Mouse (Mus musculus): ENCODE measurements around the gene Pacsin2.
A peak's percentile ranks its signal among the peaks of the same experiment; 100 is the strongest.
"Not testable (repeated sequence)": the region's sequence is repeated elsewhere in the genome, so short reads cannot be mapped to it uniquely, and the experiment has no call there.

Pacsin2 gene

DNA sequence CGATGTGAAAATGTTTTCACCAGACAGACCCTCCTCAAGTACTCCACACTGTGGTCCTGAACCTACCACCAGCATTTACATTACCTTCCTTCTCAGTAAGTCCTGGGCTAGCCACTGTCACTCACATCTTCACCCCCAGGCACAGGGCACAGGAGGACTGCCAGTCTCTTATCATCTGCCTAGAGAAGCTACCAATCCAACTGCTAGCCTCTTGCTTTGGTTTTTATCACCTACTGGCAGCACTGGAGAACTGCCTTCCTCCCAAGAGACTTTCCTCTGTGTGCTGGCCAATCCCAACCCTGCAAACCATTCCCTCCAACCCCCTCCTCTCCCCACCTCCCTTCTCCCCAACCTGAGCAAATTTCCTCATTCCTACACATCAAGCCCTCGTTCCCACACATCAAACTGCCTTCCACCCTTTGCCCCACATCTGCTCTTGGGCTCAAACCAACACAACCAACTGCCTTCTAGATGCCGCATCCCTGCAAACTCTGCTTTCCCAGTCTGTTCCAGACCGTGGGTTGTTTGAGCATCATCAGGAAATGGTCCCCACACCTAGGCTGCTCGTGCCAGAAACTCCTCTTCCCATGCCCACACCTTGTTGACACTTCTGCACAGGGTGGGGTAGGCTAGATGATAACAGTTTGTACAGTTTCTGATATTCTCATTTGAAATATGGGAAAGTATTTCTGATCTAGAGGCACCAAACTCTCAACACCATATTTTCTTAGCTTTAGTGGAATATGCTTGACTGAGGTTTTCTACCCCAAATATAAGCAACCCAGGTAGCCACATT lies 40.6 kb downstream of the Pacsin2 start:
- peak in 1 of 2 experiments; percentile 29 for DNase-seq (ENCODE audit: low spot score in 2 of 2)

DNA sequence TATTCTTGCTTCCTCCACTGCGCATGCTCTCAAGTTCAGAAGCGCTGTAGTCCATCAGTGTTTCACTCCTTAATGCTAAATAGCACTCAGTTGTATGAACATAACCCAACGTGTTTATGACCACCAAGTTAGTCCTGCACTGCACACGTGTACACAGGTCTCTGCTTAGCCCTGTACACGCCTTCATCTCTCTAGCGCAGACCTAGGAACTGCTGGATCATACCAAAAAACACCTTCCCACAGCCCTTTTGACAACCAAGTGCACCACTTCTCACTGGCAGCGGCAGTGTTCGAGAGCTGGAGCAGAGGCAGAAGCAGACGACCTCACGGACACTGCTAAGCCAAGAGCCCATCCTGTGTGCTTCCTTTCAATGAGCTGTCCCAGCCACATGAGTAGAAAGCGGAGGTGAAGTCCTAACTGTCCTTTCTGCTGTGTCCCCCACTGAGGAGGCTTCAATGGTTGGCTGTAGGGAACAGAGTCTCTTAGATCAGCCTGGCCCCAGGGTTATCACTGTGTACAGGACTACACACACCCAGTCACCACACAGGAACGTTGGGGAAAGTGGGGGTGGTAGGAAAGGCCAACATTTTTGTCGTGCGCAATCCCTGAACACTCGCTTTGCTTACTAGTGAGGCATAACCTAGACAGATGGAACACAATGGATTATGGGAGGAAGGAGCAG lies 42.0 kb downstream of the Pacsin2 start:
- DNase-seq (ENCODE audit: low spot score in 2 of 2), result peak; percentile 25

DNA sequence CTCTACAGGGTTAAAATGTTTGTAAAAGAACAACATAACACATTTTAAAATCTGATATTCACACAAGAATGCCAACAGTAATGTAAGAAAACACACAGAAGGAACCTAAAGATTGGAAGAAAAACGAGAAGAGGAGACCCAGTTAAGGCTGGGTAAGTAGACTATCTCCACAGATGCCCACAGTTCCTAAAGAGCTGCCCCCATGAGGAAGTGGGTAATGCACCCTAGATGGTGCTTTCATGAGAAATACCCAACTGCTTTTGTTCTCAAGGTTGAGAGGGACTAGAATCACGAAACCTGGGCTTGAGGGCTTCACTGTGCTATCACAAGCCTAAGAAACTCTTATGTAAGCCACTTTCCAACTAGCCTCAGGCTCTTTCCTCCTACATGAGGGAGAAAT lies 44.8 kb downstream of the Pacsin2 start:
- DNase-seq (ENCODE audit: low spot score in 2 of 2), result no peak

DNA sequence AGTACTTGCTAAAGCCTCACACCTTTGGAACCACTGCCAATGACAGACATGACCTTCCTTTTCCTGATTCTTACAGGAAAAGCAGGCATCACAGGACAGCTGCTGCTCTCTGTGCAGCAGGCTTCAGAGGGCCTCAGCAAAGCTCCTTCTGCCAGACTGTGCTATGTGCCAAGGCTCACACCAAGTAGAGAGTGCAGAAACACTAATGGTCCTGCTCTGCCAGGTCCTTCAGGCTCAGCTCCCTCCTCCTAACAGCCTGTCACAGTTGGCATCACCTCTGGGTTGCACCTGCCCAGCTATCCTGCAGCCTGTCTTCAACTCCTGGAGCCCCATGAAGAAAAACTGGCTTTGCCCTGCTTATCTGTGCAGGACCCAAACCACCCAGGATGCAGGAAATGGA lies 45.7 kb downstream of the Pacsin2 start:
- DNase-seq (ENCODE audit: low spot score in 2 of 2), result no peak

DNA sequence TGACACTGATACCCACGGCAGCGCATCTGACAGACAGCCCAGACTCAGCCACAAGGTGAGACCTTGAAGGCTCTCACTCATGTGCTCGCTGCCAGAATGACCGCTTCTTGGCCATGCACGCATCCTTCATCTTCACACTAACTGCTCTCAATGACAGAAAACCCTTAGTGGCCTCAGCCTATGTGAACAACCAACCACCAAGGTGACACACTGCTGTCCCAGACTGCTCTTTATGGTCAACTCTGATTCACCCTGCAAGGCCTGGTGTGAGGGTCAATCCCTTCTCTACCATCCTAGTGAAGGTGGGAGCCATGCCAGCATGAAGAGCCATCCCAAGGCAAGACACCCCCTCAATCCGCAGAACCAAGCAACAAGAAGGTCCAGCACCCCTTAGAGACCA lies 46.5 kb downstream of the Pacsin2 start:
- DNase-seq (ENCODE audit: low spot score in 2 of 2), result no peak

DNA sequence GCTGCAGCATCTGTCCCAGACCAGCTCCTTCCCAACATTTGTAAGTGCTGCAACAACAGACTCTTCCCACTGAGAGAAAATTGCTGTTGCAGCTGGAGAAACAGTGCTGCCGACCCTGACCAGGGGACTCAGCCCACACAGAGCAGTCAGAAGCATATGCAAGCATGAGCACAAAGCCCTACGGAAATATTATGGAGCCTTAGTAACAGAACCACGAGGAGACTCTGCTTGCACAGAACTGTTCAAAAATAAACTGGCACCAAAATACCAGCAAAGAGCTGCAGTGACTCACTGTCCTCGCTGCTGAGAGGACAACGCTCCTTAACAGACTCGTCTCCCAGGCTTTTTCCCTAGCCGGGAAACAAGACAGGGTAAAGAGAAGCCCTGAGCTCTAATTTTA lies 47.0 kb downstream of the Pacsin2 start:
- DNase-seq (ENCODE audit: low spot score in 2 of 2), result no peak

DNA sequence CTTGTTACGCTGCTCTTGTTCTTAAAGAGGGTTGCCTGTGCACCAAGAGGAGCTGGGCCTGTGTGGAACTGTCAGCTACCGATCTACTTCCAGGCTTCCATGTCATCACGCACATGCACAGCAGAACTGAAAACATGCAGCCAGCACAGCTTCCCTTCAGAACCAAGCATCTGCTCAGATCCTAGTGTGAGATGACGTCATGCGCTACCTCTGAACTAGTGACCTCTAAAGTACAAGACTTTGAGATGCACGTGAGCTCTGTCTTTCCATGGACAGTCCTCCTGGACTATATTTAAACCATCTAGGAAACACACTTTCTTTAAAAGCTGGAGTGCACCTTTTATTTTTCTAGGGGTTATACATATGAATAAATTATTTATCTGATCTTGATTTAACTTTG lies 49.0 kb downstream of the Pacsin2 start:
- DNase-seq (ENCODE audit: low spot score in 2 of 2), result no peak

DNA sequence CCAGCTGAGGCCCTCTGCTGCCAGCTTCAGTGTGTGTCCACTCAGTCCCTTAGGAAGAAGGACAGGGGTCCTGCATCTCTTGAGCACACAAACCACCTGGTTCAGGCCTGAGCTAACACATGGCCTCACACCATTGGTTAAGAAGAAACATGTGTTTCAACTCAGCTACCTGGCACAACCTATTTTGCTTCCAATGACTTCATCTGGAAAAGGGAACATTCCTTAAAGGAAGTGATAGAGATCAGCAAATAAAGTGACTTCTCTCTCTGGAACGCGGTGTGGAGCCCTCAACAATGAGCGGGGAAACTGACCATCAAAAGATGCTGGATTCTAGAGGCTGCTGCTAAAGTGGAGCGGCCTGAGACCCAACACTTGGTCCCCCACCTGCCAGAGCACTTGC lies 52.8 kb downstream of the Pacsin2 start:
- DNase-seq (ENCODE audit: low spot score in 2 of 2), result no peak

DNA sequence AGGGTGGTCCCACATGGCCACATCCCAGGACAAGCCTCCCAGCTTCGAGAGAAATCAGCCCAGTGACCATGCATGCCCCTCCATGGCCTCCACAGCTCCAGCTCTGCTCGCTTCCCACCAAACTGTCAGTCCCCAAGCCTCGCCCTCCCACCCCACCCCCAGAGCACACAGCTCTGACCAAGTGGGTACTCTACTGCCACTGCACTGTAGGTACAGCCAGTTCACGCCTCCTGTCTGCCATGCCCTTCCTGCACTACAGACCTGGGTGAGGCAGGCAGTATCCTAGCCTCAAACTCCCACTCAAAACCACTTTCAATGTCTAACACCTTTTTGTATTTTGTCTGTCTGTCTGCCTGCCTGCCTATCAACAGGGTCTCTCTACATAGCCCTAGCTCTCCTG lies 53.7 kb downstream of the Pacsin2 start:
- no peak for DNase-seq (ENCODE audit: low spot score in 2 of 2)

DNA sequence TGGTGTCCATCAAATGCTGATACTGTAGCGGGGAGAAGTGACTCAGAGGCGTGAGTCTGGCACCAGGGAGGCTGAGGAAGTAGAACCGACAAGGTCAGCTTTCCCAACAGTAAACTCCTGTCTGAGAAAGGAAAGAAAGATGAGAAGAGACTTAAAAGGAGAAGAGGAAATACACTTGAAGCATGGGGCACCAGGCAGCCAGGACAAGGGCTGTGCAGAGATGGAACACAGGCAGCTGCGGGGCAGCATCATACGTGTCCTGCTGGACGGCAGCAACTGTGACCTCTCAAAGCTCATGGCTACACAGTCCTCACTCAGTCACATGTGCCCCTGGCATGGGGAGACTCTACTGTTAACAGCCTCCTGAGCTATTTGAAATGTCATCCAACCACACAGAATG lies 54.1 kb downstream of the Pacsin2 start:
- DNase-seq (ENCODE audit: low spot score in 2 of 2), result no peak

DNA sequence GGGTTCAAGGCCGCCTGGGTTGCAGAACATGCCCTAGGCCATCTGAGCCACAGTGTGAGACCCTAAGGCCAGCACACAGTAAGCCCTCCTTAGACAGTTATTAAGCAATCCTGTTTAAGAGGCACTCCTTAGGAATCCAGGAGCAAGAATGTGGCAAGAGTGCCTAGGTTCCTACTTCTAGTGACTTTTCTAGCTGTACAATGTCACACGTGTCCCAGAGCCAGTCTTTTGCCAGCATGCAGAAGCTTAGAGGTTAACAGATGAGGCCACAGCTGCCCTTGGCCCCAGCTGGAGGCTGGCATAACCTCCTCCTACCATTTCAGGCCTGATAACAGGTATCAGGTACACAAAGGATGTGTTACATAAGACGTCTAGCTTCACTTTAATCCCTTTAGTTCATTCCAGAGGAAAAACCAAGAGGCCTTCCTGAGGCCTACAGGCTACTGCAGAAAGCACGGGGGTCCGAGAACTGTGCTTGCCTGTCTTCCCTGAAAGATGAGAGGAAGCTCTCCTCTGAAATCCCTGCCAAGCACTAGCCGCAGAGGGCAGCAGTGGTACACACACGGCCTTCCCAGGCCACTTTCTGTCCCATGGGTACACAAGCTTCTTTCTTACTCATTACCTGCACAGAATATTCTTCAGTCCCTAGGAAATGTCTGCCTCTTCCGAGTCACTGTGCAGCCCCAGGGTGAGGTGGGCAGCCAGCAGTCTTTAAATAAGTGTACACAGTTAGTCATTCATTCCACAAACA lies 55.5 kb downstream of the Pacsin2 start:
- no peak for DNase-seq (ENCODE audit: low spot score in 2 of 2)

DNA sequence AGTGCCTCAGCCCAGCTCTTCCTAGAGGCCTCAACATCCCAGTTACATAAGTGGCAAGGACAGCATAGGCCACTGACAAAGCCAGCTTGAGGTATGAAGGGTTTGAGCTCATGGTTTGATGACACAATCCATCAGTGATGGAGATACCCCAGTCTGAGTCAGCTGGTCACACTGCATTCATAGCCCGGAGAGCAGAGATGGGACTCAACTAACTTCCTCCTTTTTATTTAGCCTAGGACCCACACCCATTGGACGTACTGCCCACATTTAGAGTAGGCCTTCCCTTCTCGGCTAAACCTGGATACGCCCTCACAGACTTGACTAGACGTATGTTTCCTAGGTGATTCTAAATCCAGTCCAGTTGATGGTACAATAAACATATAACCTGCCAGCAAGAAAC lies 56.2 kb downstream of the Pacsin2 start:
- no peak for DNase-seq (ENCODE audit: low spot score in 2 of 2)

DNA sequence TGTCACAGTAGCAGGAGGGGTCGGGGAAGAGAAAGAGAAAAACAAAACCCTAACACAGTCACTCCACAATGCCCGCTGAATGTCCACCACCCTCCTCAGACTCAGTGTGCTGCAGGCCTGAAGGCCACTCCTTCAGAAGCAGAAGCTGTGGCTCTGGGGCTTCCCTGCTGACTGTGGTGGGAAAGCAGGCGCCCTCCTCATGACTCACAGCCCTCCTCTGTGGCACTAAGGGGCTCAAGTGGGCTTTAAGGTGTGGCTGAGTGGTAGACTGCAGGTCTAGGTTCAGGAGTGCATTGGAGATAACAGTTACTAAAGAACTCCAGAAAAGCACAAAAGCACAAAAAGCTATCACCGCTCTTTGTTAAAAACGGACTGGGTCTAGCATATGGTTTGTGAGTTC lies 56.9 kb downstream of the Pacsin2 start:
- no peak for DNase-seq (ENCODE audit: low spot score in 2 of 2)

DNA sequence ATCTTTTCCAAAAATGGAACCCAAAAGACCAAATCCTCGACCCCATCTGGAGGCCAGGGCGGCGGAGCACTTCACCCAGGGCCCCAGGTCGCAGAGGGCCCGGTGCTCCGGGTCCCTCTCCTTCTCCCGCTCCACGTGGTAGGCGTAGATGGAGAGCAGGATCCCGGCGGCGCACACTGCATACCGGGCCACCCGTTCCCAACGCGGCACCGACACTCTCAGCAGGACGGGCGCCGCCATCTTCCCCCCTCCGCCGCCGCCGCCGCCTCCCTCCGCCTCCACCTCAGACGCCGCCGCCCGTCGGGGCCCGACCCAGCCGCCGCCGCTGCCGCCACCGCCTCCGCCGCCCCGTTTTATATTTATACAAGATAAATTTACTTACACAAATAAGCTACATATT lies 58.5 kb downstream of the Pacsin2 start:
- not testable (repeated sequence) for DNase-seq (ENCODE audit: low spot score in 2 of 2)

DNA sequence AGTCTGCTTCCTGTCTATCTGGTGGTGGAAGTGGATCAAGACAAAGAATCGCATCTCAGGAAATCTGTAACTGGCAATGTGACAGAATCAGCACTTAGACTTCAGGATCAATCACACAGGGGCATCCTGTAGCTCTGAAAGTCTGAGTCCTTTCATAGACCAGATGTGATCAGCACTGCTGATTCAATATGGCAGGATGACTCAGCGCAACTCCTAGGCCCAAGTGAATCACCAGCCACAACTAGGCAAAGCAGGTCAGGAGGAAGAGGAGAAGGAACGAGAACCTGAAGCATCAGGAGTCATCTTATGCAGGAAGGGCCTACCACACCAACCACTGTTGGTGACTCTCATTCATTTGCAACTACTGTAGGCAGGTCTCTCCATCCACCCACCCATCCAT lies 60.4 kb downstream of the Pacsin2 start:
- no peak for DNase-seq (ENCODE audit: low spot score in 2 of 2)

DNA sequence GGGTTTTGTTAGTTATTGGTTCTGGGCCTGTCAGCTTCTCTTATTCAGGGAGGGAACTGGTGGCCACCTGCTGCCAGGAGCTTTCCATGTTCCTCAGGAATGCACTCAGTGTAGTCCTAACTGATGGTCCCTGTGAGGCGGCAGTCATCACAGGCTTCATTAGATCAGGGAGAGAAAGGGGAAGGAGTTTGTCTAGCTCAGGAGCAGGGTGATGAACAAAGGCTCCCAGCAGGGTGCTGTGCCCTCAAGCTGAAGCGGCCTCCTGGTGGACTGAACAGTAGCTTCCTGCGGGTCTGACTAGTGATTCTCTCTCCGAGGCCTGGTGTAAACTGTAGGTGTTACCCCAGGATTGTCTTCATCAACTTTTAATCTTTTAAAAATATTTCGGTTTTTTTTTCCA lies 61.4 kb downstream of the Pacsin2 start:
- no peak for DNase-seq (ENCODE audit: low spot score in 2 of 2)

DNA sequence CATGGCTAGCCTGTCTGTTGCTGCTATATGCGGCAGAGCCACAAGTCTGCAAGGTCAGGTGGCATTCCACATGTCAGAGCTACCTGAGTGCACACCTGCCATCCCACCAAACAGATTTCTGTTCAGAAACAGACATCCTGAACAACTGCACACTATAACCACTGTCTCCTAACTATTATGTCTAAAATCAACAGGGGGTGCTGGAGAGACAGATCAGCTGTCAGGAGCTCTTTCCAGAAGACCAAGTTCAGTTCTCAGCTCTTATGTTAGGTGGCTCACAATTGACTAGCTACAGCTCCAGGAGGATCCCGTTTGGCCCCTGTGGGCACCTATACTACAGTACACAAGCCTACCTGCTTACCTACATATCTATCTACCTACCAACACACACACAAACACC lies 71.7 kb downstream of the Pacsin2 start:
- no peak for DNase-seq (ENCODE audit: low spot score in 2 of 2)

DNA sequence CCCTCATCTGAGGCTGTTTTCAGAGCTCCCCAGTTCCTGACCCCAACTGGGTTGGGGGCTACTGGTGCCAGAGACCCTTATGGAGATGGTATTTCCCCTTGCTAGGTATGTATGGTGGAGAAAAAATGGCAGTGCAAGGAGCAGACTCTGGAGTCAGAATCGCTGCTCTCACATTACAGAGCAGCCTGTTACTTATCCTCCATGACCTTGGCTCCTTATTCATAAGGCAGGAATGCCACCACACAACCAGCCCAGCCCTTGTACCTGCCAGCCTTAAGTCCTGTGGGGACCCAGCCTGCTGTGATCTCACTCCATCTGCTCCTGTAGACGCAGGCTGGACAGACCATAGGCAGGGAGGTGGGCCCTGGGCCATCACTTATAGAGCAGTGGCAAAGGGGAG lies 76.5 kb downstream of the Pacsin2 start:
- no peak for DNase-seq (ENCODE audit: low spot score in 2 of 2)

DNA sequence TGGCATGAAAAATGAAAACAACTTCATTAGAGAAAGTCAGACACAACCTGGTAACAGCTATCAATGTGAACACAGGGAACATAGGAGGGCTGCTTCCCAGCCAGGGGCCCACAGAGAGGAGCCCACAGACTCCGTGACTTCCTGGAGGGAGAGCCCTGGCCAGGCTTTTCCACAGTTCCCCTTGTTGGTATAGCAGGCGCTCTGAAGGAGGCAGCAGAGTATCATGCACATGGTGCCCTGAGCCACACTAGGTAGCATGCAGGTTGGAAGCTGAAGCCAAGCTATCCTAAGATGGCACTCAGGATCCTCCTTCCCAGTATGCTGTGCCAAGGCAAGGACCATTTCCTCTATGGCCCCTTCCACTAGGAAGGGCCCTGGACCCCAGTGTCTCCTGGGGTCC lies 80.8 kb downstream of the Pacsin2 start:
- no peak for DNase-seq (ENCODE audit: low spot score in 2 of 2)

DNA sequence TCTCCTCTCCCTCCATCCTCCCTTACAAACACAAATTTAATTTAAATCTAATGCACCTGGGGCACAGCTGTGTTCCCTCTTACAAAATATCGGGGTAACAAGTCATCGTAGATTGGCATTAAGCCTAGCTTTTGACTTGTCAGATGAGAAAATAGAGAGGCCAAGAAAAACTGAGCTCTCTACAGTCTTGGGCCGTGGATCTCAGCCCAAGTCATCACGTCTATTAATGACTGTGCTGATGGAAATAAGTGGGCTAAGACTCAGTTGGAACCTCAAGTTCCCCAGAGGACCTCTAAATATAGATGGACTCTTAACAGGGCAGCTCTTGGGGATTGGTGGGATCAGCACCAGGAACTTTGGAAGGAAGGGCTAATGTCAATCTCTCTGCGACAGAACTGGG lies 81.3 kb downstream of the Pacsin2 start:
- DNase-seq (ENCODE audit: low spot score in 2 of 2), result no peak

DNA sequence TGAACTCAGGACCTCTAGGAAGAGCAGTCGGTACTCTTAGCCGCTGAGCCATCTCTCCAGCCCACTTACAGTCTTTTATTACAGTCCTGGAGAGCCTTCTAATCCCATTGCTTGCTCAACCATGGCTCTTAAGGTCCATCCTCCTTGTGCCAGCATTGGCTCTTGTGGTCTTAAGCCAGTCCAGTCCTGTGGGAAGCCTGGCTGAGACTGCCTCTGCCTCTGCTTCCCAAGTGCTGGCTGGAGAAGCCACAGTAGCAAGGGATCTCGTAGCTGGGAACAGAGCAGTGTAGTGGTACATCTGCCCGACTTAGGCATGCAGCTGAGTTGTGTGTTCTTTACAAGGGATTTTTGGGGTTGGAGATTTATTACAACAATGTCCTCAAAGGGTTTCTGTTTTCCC lies 81.9 kb downstream of the Pacsin2 start:
- no peak for DNase-seq (ENCODE audit: low spot score in 2 of 2)

DNA sequence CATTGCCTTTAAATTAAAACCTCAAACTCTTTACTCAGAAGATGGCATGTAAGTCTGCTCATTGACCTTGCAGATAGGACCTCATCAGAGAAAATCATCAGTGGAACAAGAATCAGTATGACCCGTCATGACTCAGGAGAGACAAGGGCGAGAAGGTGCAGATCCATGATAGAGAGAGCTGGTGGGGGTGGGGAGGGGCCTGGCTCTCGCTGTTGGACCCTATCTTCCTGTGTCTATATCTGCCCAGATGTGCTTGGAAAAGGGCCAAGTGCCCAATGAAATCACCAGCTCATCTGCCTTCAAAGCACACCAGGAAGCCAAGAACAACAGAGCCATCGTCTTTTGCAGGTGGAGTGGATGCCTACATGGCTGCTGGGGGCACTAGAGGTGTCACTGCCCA lies 87.3 kb downstream of the Pacsin2 start:
- DNase-seq (ENCODE audit: low spot score in 2 of 2), result no peak

DNA sequence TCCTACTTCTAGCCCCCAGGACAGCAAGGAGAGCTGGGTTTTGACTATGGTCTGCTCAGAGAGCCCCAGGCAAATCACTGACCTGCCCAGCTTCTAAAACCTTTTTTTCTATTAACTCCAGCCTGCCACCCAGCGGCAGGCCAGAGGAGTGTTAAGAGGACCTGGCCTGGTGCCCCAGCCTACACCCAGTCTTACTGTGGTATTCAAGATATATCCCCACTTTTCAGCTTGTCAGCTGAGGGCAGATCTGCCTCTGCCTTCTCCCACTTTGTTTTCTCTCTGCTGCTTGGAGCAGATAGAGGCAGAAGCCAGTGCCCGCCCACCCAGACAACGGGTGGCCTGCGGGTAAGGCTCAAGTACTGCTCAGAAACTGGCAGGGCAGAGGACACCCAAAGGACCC lies 89.3 kb downstream of the Pacsin2 start:
- peak; percentile 68 to 75 for DNase-seq (ENCODE audit: low spot score in 2 of 2)

Measured in spleen, postnatal 14 days (tissue).